Mouse (Mus musculus) layer of hippocampus, adult 9-11 months (tissue): ENCODE data around the gene Tgfb3.

Experiments used
- DNase-seq: peaks from one replicate; pipeline ENCODE4 v3.0.0; 2022

Gene Tgfb3

GRCm38 (mm10) chr12:86078176-86078552 is 677 bp downstream of the Tgfb3 start:
- no peak for DNase-seq

- DNase-seq = no peak
These were observed 1.1 kb downstream of the Tgfb3 start for GRCm38 (mm10) chr12:86077736-86078135.

- no peak for DNase-seq
These were observed 1.5 kb downstream of the Tgfb3 start for GRCm38 (mm10) chr12:86077322-86077721.

GRCm38 (mm10) chr12:86076321-86076901 is 2.4 kb downstream of the Tgfb3 start:
- no peak for DNase-seq

- no peak for DNase-seq
These were observed 3.5 kb downstream of the Tgfb3 start for GRCm38 (mm10) chr12:86075358-86075757.

GRCm38 (mm10) chr12:86074681-86075080 is 4.2 kb downstream of the Tgfb3 start:
- DNase-seq = no peak

GRCm38 (mm10) chr12:86071432-86071831 is 7.4 kb downstream of the Tgfb3 start:
- peak; percentile 79 for DNase-seq

GRCm38 (mm10) chr12:86064796-86065195 is 14.0 kb downstream of the Tgfb3 start:
- DNase-seq = no peak

- no peak for DNase-seq
These were observed 19.5 kb downstream of the Tgfb3 start for GRCm38 (mm10) chr12:86059341-86059740.

- no peak for DNase-seq
These were observed 21.3 kb downstream of the Tgfb3 start for GRCm38 (mm10) chr12:86057516-86057915.

GRCm38 (mm10) chr12:86056976-86057375 is 21.9 kb downstream of the Tgfb3 start:
- DNase-seq = no peak

- no peak for DNase-seq
These were observed 23.5 kb downstream of the Tgfb3 start for GRCm38 (mm10) chr12:86055306-86055705.

GRCm38 (mm10) chr12:86051477-86051876 is 27.4 kb downstream of the Tgfb3 start:
- DNase-seq = no peak

- no peak for DNase-seq
These were observed 29.0 kb downstream of the Tgfb3 start for GRCm38 (mm10) chr12:86049813-86050212.

GRCm38 (mm10) chr12:86047376-86047775 is 31.5 kb downstream of the Tgfb3 start:
- DNase-seq = no peak

GRCm38 (mm10) chr12:86046776-86047175 is 32.1 kb downstream of the Tgfb3 start:
- no peak for DNase-seq

- no peak for DNase-seq
These were observed 32.7 kb downstream of the Tgfb3 start for GRCm38 (mm10) chr12:86046141-86046540.

- DNase-seq = no peak
These were observed 39.1 kb downstream of the Tgfb3 start for GRCm38 (mm10) chr12:86039751-86040150.

- no peak for DNase-seq
These were observed 39.8 kb downstream of the Tgfb3 start for GRCm38 (mm10) chr12:86039078-86039477.

- DNase-seq = no peak
These were observed 41.5 kb downstream of the Tgfb3 start for GRCm38 (mm10) chr12:86037235-86037921.

- no peak for DNase-seq
These were observed 42.3 kb downstream of the Tgfb3 start for GRCm38 (mm10) chr12:86036368-86037166.

- no peak for DNase-seq
These were observed 43.3 kb downstream of the Tgfb3 start for GRCm38 (mm10) chr12:86035586-86035985.

- DNase-seq = no peak
These were observed 47.9 kb downstream of the Tgfb3 start for GRCm38 (mm10) chr12:86030932-86031331.

GRCm38 (mm10) chr12:86027747-86028146 is 51.1 kb downstream of the Tgfb3 start:
- DNase-seq = no peak
